Mouse (Mus musculus): ENCODE measurements around the gene Rrp7a. TPM values are rescaled to one million over a fixed set of nuclear protein-coding genes. Genes with fewer than 3 reads are reported as not detected.

Rrp7a gene
- polyA plus RNA-seq, 1 experiment from 2014 or later, result 79.7 TPM

GRCm38 (mm10) chr15:83090874-83091273 is 31.7 kb downstream of the Rrp7a start:
- 35% methylated on average over 3 of the region's 3 CpGs for WGBS
- Histone ChIP-seq H3K4me3 (ENCODE audit: low read depth, low read length) (no peak overlapping the region), H3K4me2 (ENCODE audit: low read depth, low read length, severe bottlenecking) (no peak overlapping the region), H3K27ac (ENCODE audit: low read depth, low read length) (no peak overlapping the region), H3K9me3 (ENCODE audit: control insufficient read depth, low read length) (no peaks in the 10 kb centered on the region), H3K4me1 (replicated peaks; ENCODE audit: control insufficient read depth, insufficient read depth, low read length) (no peaks in the 10 kb centered on the region), H3K9ac (ENCODE audit: low read length) (no peak overlapping the region), H3K36me3 (ENCODE audit: control insufficient read depth, insufficient read depth, low read length) (no peaks in the 10 kb centered on the region), H3K27me3 (ENCODE audit: control insufficient read depth, insufficient read depth, low read length) (peaks cover 4% of the 10 kb centered on the region; the same call in 1 of the 2 replicates)
- DNase-seq (ENCODE audit: low spot score) (no peak), ATAC-seq (replicated peaks; ENCODE audit: low FRiP score) (no peak)

GRCm38 (mm10) chr15:83089429-83089605 is 33.3 kb downstream of the Rrp7a start, which contains the start of gene Serhl:
TSS of gene Serhl (plus strand) at chr15:83089506.
- Histone ChIP-seq H3K9ac (ENCODE audit: low read length) (peak within 1 kb of the TSS; percentile 12; the same call in 1 of the 2 replicates), H3K36me3 (ENCODE audit: control insufficient read depth, insufficient read depth, low read length) (no peaks in the 10 kb centered on the region), H3K4me3 (ENCODE audit: low read depth, low read length) (no peak within 1 kb of the TSS), H3K4me1 (replicated peaks; ENCODE audit: control insufficient read depth, insufficient read depth, low read length) (no peaks in the 10 kb centered on the region), H3K4me2 (ENCODE audit: low read depth, low read length, severe bottlenecking) (peak within 1 kb of the TSS; percentile 24; the same call in 1 of the 2 replicates), H3K27me3 (ENCODE audit: control insufficient read depth, insufficient read depth, low read length) (peaks cover 4% of the 10 kb centered on the region; the same call in 1 of the 2 replicates), H3K27ac (ENCODE audit: low read depth, low read length) (no peak within 1 kb of the TSS), H3K9me3 (ENCODE audit: control insufficient read depth, low read length) (no peaks in the 10 kb centered on the region)
- ATAC-seq (replicated peaks; ENCODE audit: low FRiP score) (no peak), DNase-seq (ENCODE audit: low spot score) (no peak)
- WGBS, result 12% methylated on average over 7 of the region's 7 CpGs

- Histone ChIP-seq H3K4me2 (ENCODE audit: low read depth, low read length, severe bottlenecking) (peak overlapping the region; percentile 24; the same call in 1 of the 2 replicates), H3K27me3 (ENCODE audit: control insufficient read depth, insufficient read depth, low read length) (peaks cover 4% of the 10 kb centered on the region; the same call in 1 of the 2 replicates), H3K36me3 (ENCODE audit: control insufficient read depth, insufficient read depth, low read length) (no peaks in the 10 kb centered on the region), H3K9ac (ENCODE audit: low read length) (peak overlapping the region; percentile 12; the same call in 1 of the 2 replicates), H3K4me3 (ENCODE audit: low read depth, low read length) (no peak overlapping the region), H3K27ac (ENCODE audit: low read depth, low read length) (no peak overlapping the region), H3K9me3 (ENCODE audit: control insufficient read depth, low read length) (no peaks in the 10 kb centered on the region), H3K4me1 (replicated peaks; ENCODE audit: control insufficient read depth, insufficient read depth, low read length) (no peaks in the 10 kb centered on the region)
- no peak for ATAC-seq (replicated peaks; ENCODE audit: low FRiP score)
- no peak for DNase-seq (ENCODE audit: low spot score)
- WGBS, result 6% methylated on average over 27 of the region's 27 CpGs
These were observed 33.8 kb downstream of the Rrp7a start for GRCm38 (mm10) chr15:83088495-83089428.

- WGBS, result 83% methylated on average over 13 of the region's 13 CpGs
- ATAC-seq (replicated peaks; ENCODE audit: low FRiP score) (no peak), DNase-seq (ENCODE audit: low spot score) (no peak)
- Histone ChIP-seq H3K27me3 (ENCODE audit: control insufficient read depth, insufficient read depth, low read length) (peaks cover 4% of the 10 kb centered on the region; the same call in 1 of the 2 replicates), H3K4me2 (ENCODE audit: low read depth, low read length, severe bottlenecking) (no peak overlapping the region), H3K4me3 (ENCODE audit: low read depth, low read length) (no peak overlapping the region), H3K9me3 (ENCODE audit: control insufficient read depth, low read length) (no peaks in the 10 kb centered on the region), H3K27ac (ENCODE audit: low read depth, low read length) (no peak overlapping the region), H3K9ac (ENCODE audit: low read length) (no peak overlapping the region), H3K36me3 (ENCODE audit: control insufficient read depth, insufficient read depth, low read length) (no peaks in the 10 kb centered on the region), H3K4me1 (replicated peaks; ENCODE audit: control insufficient read depth, insufficient read depth, low read length) (no peaks in the 10 kb centered on the region)
These were observed 35.8 kb downstream of the Rrp7a start for GRCm38 (mm10) chr15:83086636-83087328.

- no peak overlapping the region for H3K27ac ChIP-seq (ENCODE audit: low read depth, low read length)
- H3K27me3 ChIP-seq (ENCODE audit: control insufficient read depth, insufficient read depth, low read length), result peaks cover 4% of the 10 kb centered on the region; the same call in 1 of the 2 replicates
- no peaks in the 10 kb centered on the region for H3K9me3 ChIP-seq (ENCODE audit: control insufficient read depth, low read length)
- no peak overlapping the region for H3K4me3 ChIP-seq (ENCODE audit: low read depth, low read length)
- WGBS, result 38% methylated on average over 7 of the region's 7 CpGs
- no peak overlapping the region for H3K9ac ChIP-seq (ENCODE audit: low read length)
- H3K36me3 ChIP-seq (ENCODE audit: control insufficient read depth, insufficient read depth, low read length), result no peaks in the 10 kb centered on the region
- no peak overlapping the region for H3K4me2 ChIP-seq (ENCODE audit: low read depth, low read length, severe bottlenecking)
- no peaks in the 10 kb centered on the region for H3K4me1 ChIP-seq (replicated peaks; ENCODE audit: control insufficient read depth, insufficient read depth, low read length)
- DNase-seq (ENCODE audit: low spot score) (peak; percentile 73), ATAC-seq (replicated peaks; ENCODE audit: low FRiP score) (no peak)
These were observed 36.7 kb downstream of the Rrp7a start for GRCm38 (mm10) chr15:83085901-83086300.

GRCm38 (mm10) chr15:83084022-83084640 is 38.5 kb downstream of the Rrp7a start:
- Histone ChIP-seq H3K36me3 (ENCODE audit: control insufficient read depth, insufficient read depth, low read length) (no peaks in the 10 kb centered on the region), H3K27me3 (ENCODE audit: control insufficient read depth, insufficient read depth, low read length) (peaks cover under 1% of the 10 kb centered on the region; the same call in 1 of the 2 replicates), H3K27ac (ENCODE audit: low read depth, low read length) (no peak overlapping the region), H3K4me3 (ENCODE audit: low read depth, low read length) (no peak overlapping the region), H3K9ac (ENCODE audit: low read length) (no peak overlapping the region), H3K4me2 (ENCODE audit: low read depth, low read length, severe bottlenecking) (no peak overlapping the region), H3K4me1 (replicated peaks; ENCODE audit: control insufficient read depth, insufficient read depth, low read length) (no peaks in the 10 kb centered on the region), H3K9me3 (ENCODE audit: control insufficient read depth, low read length) (no peaks in the 10 kb centered on the region)
- DNase-seq (ENCODE audit: low spot score) (no peak), ATAC-seq (replicated peaks; ENCODE audit: low FRiP score) (no peak)
- 64% methylated on average over 13 of the region's 13 CpGs for WGBS

GRCm38 (mm10) chr15:83083530-83083929 is 39.1 kb downstream of the Rrp7a start:
- Histone ChIP-seq H3K27ac (ENCODE audit: low read depth, low read length) (no peak overlapping the region), H3K9me3 (ENCODE audit: control insufficient read depth, low read length) (no peaks in the 10 kb centered on the region), H3K4me3 (ENCODE audit: low read depth, low read length) (no peak overlapping the region), H3K4me1 (replicated peaks; ENCODE audit: control insufficient read depth, insufficient read depth, low read length) (no peaks in the 10 kb centered on the region), H3K4me2 (ENCODE audit: low read depth, low read length, severe bottlenecking) (no peak overlapping the region), H3K9ac (ENCODE audit: low read length) (no peak overlapping the region), H3K36me3 (ENCODE audit: control insufficient read depth, insufficient read depth, low read length) (no peaks in the 10 kb centered on the region), H3K27me3 (ENCODE audit: control insufficient read depth, insufficient read depth, low read length) (no peaks in the 10 kb centered on the region)
- DNase-seq (ENCODE audit: low spot score), result no peak
- WGBS, result 77% methylated on average over 5 of the region's 5 CpGs
- ATAC-seq (replicated peaks; ENCODE audit: low FRiP score), result no peak

- no peaks in the 10 kb centered on the region for H3K27me3 ChIP-seq (ENCODE audit: control insufficient read depth, insufficient read depth, low read length)
- H3K4me2 ChIP-seq (ENCODE audit: low read depth, low read length, severe bottlenecking), result no peak overlapping the region
- DNase-seq (ENCODE audit: low spot score) (no peak), ATAC-seq (replicated peaks; ENCODE audit: low FRiP score) (no peak)
- no peak overlapping the region for H3K9ac ChIP-seq (ENCODE audit: low read length)
- no peak overlapping the region for H3K4me3 ChIP-seq (ENCODE audit: low read depth, low read length)
- no peak overlapping the region for H3K27ac ChIP-seq (ENCODE audit: low read depth, low read length)
- WGBS, result 65% methylated on average over 27 of the region's 27 CpGs
- H3K36me3 ChIP-seq (ENCODE audit: control insufficient read depth, insufficient read depth, low read length), result no peaks in the 10 kb centered on the region
- H3K9me3 ChIP-seq (ENCODE audit: control insufficient read depth, low read length), result no peaks in the 10 kb centered on the region
- no peaks in the 10 kb centered on the region for H3K4me1 ChIP-seq (replicated peaks; ENCODE audit: control insufficient read depth, insufficient read depth, low read length)
These were observed 46.7 kb downstream of the Rrp7a start for GRCm38 (mm10) chr15:83075607-83076525.
